Mouse (Mus musculus) liver, embryonic 12.5 days (tissue): ENCODE measurements around the gene Abcb4. TPM values are rescaled to one million over a fixed set of nuclear protein-coding genes. Genes with fewer than 3 reads are reported as not detected.
"Not testable (repeated sequence)": the region's sequence is repeated elsewhere in the genome, so short reads cannot be mapped to it uniquely, and the experiment has no call there.

Experiments used
- ATAC-seq: fragments of 200-750 bp; cut with Nextera tagmentation; 2 replicates; pipeline ENCODE4 v1.8.0; 2017; ENCODE audit warnings: moderate number of reproducible peaks, mild to moderate bottlenecking, moderate library complexity
- H3K27ac ChIP-seq: fragments of 300-500 bp; sonication (generic); 2 replicates; pipeline ENCODE4 v1.5.1; 2016; ENCODE audit warnings: mild to moderate bottlenecking
- H3K27me3 ChIP-seq: fragments of 300-500 bp; sonication (generic); replicated peaks from 2 replicates; pipeline ENCODE4 v1.6.1; 2016; ENCODE audit warnings: mild to moderate bottlenecking, moderate library complexity
- H3K36me3 ChIP-seq: fragments of 300-500 bp; sonication (generic); 2 replicates; pipeline ENCODE4 v1.6.1; 2016; ENCODE audit warnings: mild to moderate bottlenecking, moderate library complexity
- H3K4me1 ChIP-seq: fragments of 300-500 bp; sonication (generic); 2 replicates; pipeline ENCODE4 v1.6.1; 2016
- H3K4me2 ChIP-seq: fragments of 300-500 bp; sonication (generic); 2 replicates; pipeline ENCODE4 v1.6.1; 2016; ENCODE audit warnings: mild to moderate bottlenecking, moderate library complexity
- H3K4me3 ChIP-seq: fragments of 300-500 bp; sonication (generic); 2 replicates; pipeline ENCODE4 v1.5.1; 2016; ENCODE audit warnings: mild to moderate bottlenecking, moderate library complexity
- H3K9ac ChIP-seq: fragments of 300-500 bp; sonication (generic); 2 replicates; pipeline ENCODE4 v1.6.1; 2016; ENCODE audit warnings: mild to moderate bottlenecking, moderate library complexity
- H3K9me3 ChIP-seq: fragments of 300-500 bp; sonication (generic); replicated peaks from 2 replicates; pipeline ENCODE4 v1.6.1; 2016; ENCODE audit warnings: mild to moderate bottlenecking, moderate library complexity
- WGBS: fragments of 180-500 bp; shearing (Covaris S2); methylation state at CpG from one replicate; pipeline ENCODE4 v1.1.7; 2016; ENCODE audit not compliant: insufficient replicate concordance; 5-methylcytosine and 5-hydroxymethylcytosine counted together
- polyA plus RNA-seq: library from polyadenylated mRNA; unstranded; fragments of >200 nt; fragmentation: Nextera tagmentation; extraction: Ambion mirVana; gene quantifications from 2 replicates; pipeline ENCODE4 v1.2.1, GENCODE M21; 2016

Gene Abcb4
- polyA plus RNA-seq, 1 experiment from 2014 or later, result 37.8 TPM

DNA sequence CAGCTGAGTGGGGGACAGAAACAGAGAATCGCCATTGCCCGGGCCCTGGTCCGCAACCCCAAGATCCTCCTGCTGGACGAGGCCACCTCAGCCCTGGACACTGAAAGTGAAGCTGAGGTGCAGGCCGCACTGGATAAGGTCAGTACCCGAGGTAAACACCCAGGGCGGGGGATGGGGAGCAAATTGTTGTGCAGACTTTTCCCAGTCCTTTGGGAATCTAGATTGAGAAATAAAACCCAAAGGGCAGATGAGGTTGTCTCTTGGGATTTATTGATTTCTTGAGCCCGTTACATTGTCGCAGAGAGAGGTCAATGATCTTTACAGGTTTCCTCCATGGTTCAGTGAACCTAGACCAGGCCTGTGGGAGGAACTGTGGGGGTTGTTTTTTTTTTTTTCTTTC, 34.9 kb downstream of the Abcb4 start:
- H3K4me1 ChIP-seq, result no peaks in the 10 kb centered on the region
- no peaks in the 10 kb centered on the region for H3K27me3 ChIP-seq
- H3K9ac ChIP-seq, result no peak overlapping the region
- no peak for ATAC-seq
- H3K4me3 ChIP-seq, result no peak overlapping the region
- peaks cover 79% of the 10 kb centered on the region for H3K36me3 ChIP-seq
- no peak overlapping the region for H3K27ac ChIP-seq
- no peak overlapping the region for H3K4me2 ChIP-seq
- H3K9me3 ChIP-seq, result no peaks in the 10 kb centered on the region
- WGBS, result 84% methylated on average over 9 of the region's 9 CpGs

DNA sequence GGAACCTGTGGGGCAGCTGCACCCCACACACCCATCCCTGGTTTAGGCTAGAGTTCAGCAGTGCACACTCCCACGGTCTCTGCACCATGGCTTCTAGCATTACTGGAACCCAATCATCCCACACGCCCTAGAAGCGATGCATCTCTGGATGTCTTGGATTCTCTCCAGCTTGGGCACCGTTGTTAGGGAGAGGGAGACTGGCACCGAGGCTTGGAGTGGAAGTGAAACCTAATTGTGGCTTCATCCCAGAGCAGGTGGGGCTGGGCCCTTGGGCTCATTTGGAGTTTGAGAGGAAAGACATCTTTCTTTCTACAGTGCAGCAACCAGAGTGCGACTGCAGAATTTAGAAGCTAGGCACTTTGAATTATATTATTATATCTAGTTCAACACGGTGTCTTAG, 44.4 kb downstream of the Abcb4 start:
- no peak overlapping the region for H3K4me3 ChIP-seq
- no peaks in the 10 kb centered on the region for H3K9me3 ChIP-seq
- H3K4me1 ChIP-seq, result no peaks in the 10 kb centered on the region
- no peak overlapping the region for H3K4me2 ChIP-seq
- H3K36me3 ChIP-seq, result peaks cover 90% of the 10 kb centered on the region
- WGBS, result 89% methylated on average over 7 of the region's 7 CpGs
- no peak for ATAC-seq
- H3K9ac ChIP-seq, result no peak overlapping the region
- H3K27me3 ChIP-seq, result no peaks in the 10 kb centered on the region
- no peak overlapping the region for H3K27ac ChIP-seq

- not testable (repeated sequence) for H3K4me3 ChIP-seq, H3K4me1 ChIP-seq, H3K27me3 ChIP-seq, H3K9ac ChIP-seq, H3K9me3 ChIP-seq, H3K4me2 ChIP-seq, ATAC-seq, H3K27ac ChIP-seq
- peaks cover 79% of the 10 kb centered on the region for H3K36me3 ChIP-seq
- WGBS, result no CpG with 5 or more reads among the region's 1 CpGs
These were observed 47.7 kb downstream of the Abcb4 start for GRCm38 (mm10) chr5:8941266-8941665.

DNA sequence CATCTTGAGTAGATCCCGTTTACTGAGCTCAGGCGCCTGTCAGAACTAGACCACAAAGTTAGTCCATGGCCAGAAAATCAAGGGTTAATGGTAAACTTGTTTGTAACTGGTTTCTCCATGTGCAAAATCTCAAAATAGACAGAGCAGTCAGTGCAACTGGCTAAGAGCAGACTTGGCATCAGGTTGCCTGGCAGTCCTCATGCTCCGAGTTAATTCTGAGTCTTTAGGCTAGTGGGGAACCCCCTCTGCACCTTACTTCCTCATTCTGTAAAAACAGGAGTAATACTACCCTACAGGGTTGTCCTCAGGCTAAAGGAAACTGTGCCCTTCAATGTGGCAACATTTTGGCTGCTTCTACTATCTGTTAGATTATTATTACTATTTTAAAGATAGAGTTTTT, 50.3 kb downstream of the Abcb4 start:
- H3K36me3 ChIP-seq, result peaks cover 71% of the 10 kb centered on the region
- no peak overlapping the region for H3K4me2 ChIP-seq
- H3K9ac ChIP-seq, result no peak overlapping the region
- H3K4me1 ChIP-seq, result no peaks in the 10 kb centered on the region
- 57% methylated on average over 3 of the region's 3 CpGs for WGBS
- H3K27ac ChIP-seq, result no peak overlapping the region
- H3K27me3 ChIP-seq, result no peaks in the 10 kb centered on the region
- no peak for ATAC-seq
- no peaks in the 10 kb centered on the region for H3K9me3 ChIP-seq
- H3K4me3 ChIP-seq, result no peak overlapping the region

DNA sequence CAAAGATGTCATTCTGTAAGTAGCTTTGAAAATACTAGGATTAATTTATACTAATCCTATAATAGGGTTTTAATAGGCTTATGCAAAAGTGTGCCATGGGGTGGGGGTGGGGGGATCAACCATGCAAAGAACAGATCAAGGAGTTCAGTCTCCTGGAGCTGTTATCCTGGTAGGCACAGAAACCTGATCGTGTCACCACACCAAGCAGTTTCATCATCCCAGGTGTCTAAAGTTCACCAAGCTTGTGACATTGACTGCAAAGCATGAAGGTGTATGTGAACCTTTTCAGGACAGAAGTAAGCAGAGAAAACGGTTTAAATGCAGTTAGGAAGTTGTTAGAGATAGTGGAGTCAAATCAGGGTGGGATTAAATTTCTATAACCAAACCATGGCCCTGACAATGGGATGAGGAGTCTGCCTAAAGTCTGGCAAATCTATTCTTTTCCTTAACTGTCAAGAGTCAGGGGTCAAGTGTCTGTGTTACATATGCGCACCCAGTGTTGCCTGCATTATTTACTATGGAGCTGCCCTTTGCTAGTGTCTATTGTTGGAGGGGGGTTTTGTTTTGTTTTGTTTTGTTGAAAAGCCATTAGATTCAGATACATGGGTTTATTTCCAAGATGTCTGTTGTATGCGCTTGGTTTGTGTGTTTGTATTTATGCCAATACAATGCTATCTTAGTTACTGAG, 54.0 kb downstream of the Abcb4 start:
- no peaks in the 10 kb centered on the region for H3K9me3 ChIP-seq
- H3K4me1 ChIP-seq, result no peaks in the 10 kb centered on the region
- no peak overlapping the region for H3K4me3 ChIP-seq
- no peak overlapping the region for H3K27ac ChIP-seq
- no peaks in the 10 kb centered on the region for H3K27me3 ChIP-seq
- H3K36me3 ChIP-seq, result peaks cover 74% of the 10 kb centered on the region
- 71% methylated on average over 4 of the region's 4 CpGs for whole genome bisulfite sequencing
- ATAC-seq, result no peak
- H3K9ac ChIP-seq, result no peak overlapping the region
- no peak overlapping the region for H3K4me2 ChIP-seq

- no peak overlapping the region for H3K27ac ChIP-seq
- peaks cover 83% of the 10 kb centered on the region for H3K36me3 ChIP-seq
- 69% methylated on average over 2 of the region's 2 CpGs for WGBS
- H3K4me2 ChIP-seq, result no peak overlapping the region
- no peak overlapping the region for H3K9ac ChIP-seq
- H3K4me3 ChIP-seq, result no peak overlapping the region
- H3K4me1 ChIP-seq, result no peaks in the 10 kb centered on the region
- no peaks in the 10 kb centered on the region for H3K27me3 ChIP-seq
- ATAC-seq, result no peak
- H3K9me3 ChIP-seq, result no peaks in the 10 kb centered on the region
These were observed 60.1 kb downstream of the Abcb4 start for GRCm38 (mm10) chr5:8953660-8954059.

DNA sequence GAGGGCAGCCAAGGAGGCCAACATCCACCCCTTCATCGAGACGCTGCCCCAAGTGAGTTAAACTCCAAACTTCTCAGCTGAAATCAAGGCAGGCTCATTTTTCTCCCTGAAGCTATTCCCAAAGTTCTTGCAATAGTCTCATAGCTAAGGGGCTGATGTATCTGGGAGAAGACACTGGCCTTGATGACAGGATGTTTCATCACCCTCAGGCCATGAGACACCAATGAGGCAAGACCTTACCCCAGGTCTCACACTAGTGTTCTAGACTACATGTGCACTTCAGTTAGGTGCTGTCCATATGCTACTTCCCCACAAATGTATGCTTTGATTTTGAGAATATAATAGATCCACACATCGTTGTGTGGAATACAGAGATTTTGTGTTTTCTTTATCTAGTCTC, 62.0 kb downstream of the Abcb4 start:
- Histone ChIP-seq H3K4me3 (no peak overlapping the region), H3K36me3 (peaks cover 85% of the 10 kb centered on the region), H3K9me3 (no peaks in the 10 kb centered on the region), H3K27ac (no peak overlapping the region), H3K9ac (no peak overlapping the region), H3K4me1 (no peaks in the 10 kb centered on the region), H3K27me3 (no peaks in the 10 kb centered on the region), H3K4me2 (no peak overlapping the region)
- no peak for ATAC-seq
- 87% methylated on average over 3 of the region's 3 CpGs for whole genome bisulfite sequencing

DNA sequence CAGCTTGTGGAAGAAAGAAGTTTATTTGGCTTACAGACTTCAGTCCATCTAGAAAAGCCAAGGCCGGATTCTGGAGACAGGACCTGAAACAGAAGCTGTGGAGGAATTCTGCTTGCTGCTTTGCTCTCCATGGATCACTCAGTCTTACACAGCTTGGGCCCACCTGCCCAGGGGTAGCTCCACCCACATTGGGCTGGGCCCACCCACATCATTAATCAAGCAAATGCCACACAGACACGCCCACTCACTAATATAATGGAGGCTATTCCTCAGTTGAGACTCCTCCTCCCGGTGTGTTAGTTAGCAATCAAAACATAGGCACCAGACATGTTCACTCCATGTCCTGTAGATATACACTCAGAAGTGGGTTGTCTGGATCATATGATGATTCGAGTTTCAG, 67.0 kb downstream of the Abcb4 start:
- WGBS, result 76% methylated on average over 4 of the region's 4 CpGs
- Histone ChIP-seq H3K9me3 (no peaks in the 10 kb centered on the region), H3K27ac (no peak overlapping the region), H3K36me3 (peaks cover 59% of the 10 kb centered on the region), H3K4me2 (no peak overlapping the region), H3K9ac (no peak overlapping the region), H3K4me1 (no peaks in the 10 kb centered on the region), H3K27me3 (no peaks in the 10 kb centered on the region), H3K4me3 (no peak overlapping the region)
- peak; percentile 74 for ATAC-seq

GRCm38 (mm10) chr5:8964487-8964886, 71.0 kb downstream of the Abcb4 start:
- no peaks in the 10 kb centered on the region for H3K4me1 ChIP-seq
- 77% methylated on average over 5 of the region's 5 CpGs for WGBS
- no peak overlapping the region for H3K4me3 ChIP-seq
- H3K27ac ChIP-seq, result no peak overlapping the region
- no peak overlapping the region for H3K4me2 ChIP-seq
- H3K36me3 ChIP-seq, result peaks cover 65% of the 10 kb centered on the region
- no peak overlapping the region for H3K9ac ChIP-seq
- no peaks in the 10 kb centered on the region for H3K9me3 ChIP-seq
- ATAC-seq, result no peak
- H3K27me3 ChIP-seq, result no peaks in the 10 kb centered on the region

DNA sequence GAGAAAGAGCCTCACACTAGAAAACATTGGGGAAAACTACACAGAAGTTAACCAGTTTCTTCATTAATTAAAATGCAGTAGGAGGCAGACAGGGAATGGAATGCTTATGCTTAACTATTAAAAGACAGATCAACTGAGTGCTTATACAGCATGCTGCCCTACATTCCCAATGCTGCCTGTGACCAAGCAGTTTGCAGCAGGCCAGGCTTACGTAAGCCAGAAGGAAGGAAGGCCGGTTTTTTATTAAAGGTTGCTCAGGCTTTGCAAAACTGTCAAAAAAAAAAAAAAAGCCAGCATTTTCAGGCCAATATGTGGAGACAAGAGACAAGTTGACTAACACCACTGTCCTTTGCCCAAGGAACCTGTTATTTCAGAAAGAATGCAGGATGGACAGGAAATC, 77.2 kb downstream of the Abcb4 start:
- WGBS, result 89% methylated on average over 2 of the region's 2 CpGs
- Histone ChIP-seq H3K4me2 (no peak overlapping the region), H3K36me3 (peaks cover 77% of the 10 kb centered on the region), H3K9ac (no peak overlapping the region), H3K27ac (no peak overlapping the region), H3K4me1 (no peaks in the 10 kb centered on the region), H3K4me3 (no peak overlapping the region), H3K9me3 (no peaks in the 10 kb centered on the region), H3K27me3 (no peaks in the 10 kb centered on the region)
- no peak for ATAC-seq

DNA sequence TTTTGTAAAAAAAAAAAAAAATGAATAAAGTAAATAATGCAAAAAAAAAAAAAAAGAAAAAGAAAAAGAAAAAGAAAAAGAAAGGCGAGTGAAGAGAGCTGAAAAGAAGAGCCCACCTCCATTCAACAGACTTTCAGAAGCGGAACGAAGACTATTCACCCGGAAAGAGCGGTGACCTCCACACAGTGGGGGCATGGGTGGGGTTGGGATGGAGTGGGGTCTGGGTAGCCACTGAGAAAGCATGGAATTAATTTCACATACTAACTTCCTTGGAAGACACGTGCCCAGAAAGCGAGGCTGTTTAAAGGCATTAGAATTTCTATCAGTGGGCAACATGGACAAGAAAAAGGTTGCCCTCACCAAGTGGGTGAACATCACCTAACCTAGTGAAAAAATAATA, 78.8 kb downstream of the Abcb4 start:
- Histone ChIP-seq H3K9ac (no peak overlapping the region), H3K36me3 (peaks cover 67% of the 10 kb centered on the region), H3K4me3 (no peak overlapping the region), H3K27me3 (no peaks in the 10 kb centered on the region), H3K4me1 (no peaks in the 10 kb centered on the region), H3K9me3 (no peaks in the 10 kb centered on the region), H3K27ac (no peak overlapping the region), H3K4me2 (no peak overlapping the region)
- no peak for ATAC-seq
- 87% methylated on average over 7 of the region's 7 CpGs for WGBS

- Histone ChIP-seq H3K9ac (no peak overlapping the region), H3K4me2 (no peak overlapping the region)
- no peak for ATAC-seq
These were observed 81.2 kb downstream of the Abcb4 start for GRCm38 (mm10) chr5:8974721-8975120.

GRCm38 (mm10) chr5:8985470-8985869, 92.0 kb downstream of the Abcb4 start:
- Histone ChIP-seq H3K27me3 (no peaks in the 10 kb centered on the region), H3K9ac (no peak overlapping the region), H3K9me3 (no peaks in the 10 kb centered on the region), H3K36me3 (peaks cover 73% of the 10 kb centered on the region), H3K27ac (no peak overlapping the region), H3K4me2 (no peak overlapping the region), H3K4me1 (no peaks in the 10 kb centered on the region), H3K4me3 (no peak overlapping the region)
- WGBS, result 81% methylated on average over 3 of the region's 3 CpGs
- no peak for ATAC-seq

More at GRCm38 (mm10) chr5:8974721-8975120, 81.2 kb downstream of the Abcb4 start:
- Histone ChIP-seq H3K4me3 (no peak overlapping the region), H3K36me3 (peaks cover 58% of the 10 kb centered on the region), H3K27ac (no peak overlapping the region), H3K4me1 (no peaks in the 10 kb centered on the region), H3K9me3 (no peaks in the 10 kb centered on the region), H3K27me3 (no peaks in the 10 kb centered on the region)
